Mouse (Mus musculus): ENCODE measurements around the gene Hs6st1. TPM values are rescaled to one million over a fixed set of nuclear protein-coding genes. Genes with fewer than 3 reads are reported as not detected.
A peak's percentile ranks its signal among the peaks of the same experiment; 100 is the strongest.

Hs6st1 gene
- total RNA-seq, 2 experiments from 2014 or later: 18.4 to 22.2 TPM

DNA sequence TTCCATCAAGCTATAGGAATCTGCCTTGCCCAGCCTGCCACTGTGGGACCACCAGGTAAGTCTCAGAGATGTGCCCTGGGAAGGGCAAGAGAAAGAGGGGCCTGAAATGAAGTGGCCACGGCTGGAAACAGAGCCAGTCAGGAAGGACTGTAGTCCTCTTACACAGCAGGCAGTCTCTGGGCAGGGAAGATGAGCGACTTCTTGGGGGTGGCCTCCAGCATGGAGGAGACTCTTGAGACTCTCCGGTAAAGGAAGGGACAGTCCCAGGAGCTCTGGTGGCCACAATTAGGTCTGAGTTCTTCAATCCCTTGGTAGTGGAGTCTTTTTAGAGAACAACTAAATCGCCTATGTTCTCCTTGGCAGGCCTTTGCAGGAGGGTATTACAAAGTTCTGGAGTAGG is 4.0 kb upstream of the Hs6st1 start:
- no peak for DNase-seq
- intact Hi-C loops (cut with DNase I): no loop called here

DNA sequence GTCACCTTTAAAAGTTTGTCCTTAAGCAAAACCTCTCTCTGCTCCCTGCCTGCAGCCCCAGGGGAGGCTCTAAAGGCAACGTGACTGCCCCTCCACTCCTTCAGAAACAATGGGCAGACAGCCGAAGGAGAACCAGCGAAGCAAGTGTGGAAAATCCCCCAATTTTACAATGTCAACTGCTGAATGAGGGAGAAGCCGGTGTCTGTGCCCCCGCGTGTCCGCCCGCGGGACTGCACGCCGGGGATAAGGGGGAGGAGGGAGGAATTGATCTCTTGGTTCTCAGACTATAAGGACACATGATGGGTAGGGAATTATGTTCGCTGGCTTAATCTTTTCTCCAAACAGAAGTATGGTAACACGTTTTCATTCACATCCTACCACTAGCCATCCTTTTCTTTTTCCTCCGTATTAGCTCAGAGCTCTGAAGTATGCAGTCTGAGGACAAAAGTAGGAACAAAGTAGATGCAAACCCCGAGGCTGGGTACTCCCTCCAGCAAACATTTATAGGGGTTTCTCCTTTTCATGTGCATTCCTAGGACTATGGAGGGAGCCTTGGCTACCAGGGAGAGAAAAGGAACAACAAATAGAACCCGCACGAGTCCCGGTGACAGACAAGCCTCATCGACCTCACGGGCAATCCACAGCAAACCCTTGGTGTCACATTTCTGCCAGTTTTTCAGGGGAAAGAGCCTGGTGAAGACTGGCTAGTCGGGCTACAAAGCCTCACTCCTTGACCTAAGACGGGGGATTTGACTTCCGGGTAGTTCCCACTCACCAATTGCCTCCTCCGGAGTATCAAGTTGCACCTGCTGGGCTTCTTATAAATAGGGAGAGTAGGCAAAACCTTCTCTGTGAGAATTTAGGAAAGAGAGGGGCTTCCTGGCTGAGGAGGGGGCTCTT is 3.1 kb upstream of the Hs6st1 start:
- peak; percentile 87 to 89 for DNase-seq

DNA sequence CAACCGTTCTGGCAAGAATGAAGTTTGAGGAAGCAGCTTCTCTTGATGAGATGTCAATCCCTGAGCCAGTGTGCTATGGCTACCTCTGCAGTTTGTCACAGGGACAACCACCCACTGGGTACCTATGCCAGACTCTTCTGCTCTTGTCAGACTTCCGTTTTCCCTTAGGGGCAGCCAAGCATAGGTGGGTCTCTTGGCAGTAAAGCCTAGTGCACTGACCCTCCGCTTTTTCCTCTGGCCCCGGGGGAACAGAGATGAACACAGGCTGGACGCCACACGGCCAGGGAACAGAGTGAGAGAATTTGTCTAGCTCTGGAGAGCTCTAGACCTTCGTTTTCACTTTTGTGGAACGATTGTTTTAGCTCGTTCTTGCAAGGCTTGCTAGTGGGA is 2.4 kb upstream of the Hs6st1 start:
- DNase-seq: no peak
- intact Hi-C loops (cut with DNase I): loop anchor here (5.0 kb wide), 1 partner anchor 177 kb away; the partner anchor contains the start of gene Uggt1

More for the DNA sequence above, 3.1 kb upstream of the Hs6st1 start:
- intact Hi-C loops (cut with DNase I): loop anchor here (5.0 kb wide), 1 partner anchor 177 kb away; the partner anchor contains the start of gene Uggt1

DNA sequence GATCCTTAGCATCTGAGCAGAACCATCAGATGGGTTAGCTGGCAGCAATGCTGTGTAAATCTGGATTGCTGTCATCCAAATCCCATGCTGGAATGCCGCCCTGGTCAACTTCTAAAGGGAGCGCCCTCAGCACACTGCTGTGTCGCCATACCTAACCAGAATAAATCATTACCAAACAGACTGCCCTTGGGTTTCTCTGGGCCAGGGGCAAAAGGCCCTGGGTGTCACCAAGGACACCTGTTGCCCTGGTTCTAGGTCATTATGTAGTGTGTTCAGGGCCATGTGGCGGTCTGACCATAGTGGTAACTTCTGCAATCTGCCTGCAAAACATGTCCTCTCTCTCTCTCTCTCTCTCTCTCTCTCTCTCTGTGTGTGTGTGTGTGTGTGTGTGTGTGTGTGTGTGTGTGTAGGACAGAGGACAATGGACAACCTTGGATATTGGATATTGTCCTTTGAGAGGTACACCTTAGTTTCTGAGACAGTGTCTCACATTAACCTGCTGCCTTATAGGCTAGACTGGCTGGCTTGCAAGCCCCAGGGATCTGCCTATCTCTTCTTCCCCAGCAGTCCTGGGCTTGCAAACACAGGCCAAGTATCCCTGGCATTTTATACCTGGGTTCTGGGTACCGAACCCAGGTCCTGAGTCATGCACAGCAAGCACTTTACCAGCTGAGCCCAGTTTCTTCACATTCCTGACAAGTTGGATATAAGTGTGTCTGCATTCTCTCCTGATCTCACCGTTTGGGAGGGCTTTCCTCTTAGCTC is 1.8 kb upstream of the Hs6st1 start:
- intact Hi-C loops (cut with DNase I): loop anchor here (5.0 kb wide), 1 partner anchor 176 kb away; the partner anchor contains the start of gene Uggt1
- DNase-seq: no peak

DNA sequence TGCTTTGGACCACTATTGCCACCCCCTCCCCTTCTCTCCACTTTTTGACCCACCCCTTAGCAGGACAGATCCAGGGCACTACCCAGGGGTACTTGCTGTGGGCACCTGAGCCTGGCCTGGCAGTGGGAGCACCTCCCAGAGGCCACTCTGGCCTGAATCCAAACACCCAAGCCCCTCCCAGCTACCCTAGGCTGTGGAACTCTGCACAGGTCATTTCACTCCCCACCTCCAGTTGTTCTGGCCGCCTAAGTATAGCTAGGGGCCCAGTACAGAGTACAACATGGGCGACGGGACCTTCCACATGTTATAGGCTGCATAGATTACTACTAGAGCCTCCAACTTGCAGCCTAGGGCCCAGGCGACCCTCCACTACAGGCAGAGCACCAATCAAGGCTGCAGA is 999 bp upstream of the Hs6st1 start:
- intact Hi-C loops (cut with DNase I): loop anchor here (5.0 kb wide), 1 partner anchor 175 kb away; the partner anchor contains the start of gene Uggt1
- no peak for DNase-seq

DNA sequence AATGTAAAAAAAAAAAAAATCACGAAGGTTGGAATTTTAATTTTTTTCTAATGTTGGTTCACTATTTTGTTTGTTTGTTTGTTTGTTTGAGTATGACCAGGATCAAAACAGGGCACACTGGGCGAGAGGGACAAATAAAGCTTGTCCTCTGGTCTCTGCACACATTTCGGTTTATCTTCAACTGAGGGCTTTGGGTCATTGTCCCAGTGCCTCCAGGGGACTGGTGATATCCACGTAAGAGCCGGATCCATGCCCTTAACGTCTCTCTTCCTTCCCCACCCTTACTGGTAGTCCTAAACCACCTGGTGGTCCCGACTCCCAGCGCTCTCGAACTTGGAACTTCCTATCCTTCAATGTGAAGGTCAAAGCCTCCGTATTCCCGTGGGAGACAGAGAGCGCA is 589 bp upstream of the Hs6st1 start:
- no peak for DNase-seq
- intact Hi-C loops (cut with DNase I): loop anchor here (1.0 to 5.0 kb wide), 2 partner anchors 67 to 175 kb away; partner anchors contain the start of gene Uggt1

DNA sequence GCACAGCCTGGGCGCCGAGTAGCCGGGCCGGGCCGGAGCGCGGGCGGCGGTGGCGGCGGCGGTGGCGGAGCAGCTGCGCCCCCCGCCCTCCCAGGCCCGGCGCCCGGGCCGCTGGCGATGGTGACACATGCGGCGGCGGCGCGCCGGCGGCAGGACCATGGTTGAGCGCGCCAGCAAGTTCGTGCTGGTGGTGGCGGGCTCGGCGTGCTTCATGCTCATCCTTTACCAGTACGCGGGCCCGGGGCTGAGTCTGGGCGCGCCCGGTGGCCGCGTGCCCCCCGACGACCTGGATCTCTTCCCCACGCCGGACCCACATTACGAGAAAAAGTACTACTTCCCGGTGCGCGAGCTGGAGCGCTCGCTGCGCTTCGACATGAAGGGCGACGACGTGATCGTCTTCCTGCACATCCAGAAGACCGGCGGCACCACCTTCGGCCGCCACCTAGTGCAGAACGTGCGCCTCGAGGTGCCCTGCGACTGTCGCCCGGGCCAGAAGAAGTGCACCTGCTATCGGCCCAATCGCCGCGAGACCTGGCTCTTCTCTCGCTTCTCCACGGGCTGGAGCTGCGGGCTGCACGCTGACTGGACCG is 426 bp downstream of the Hs6st1 start:
- peak; percentile 30 to 47 for DNase-seq
- intact Hi-C loops (cut with DNase I): loop anchor here (1.0 to 5.0 kb wide), 2 partner anchors 66 to 174 kb away; partner anchors contain the start of gene Uggt1

DNA sequence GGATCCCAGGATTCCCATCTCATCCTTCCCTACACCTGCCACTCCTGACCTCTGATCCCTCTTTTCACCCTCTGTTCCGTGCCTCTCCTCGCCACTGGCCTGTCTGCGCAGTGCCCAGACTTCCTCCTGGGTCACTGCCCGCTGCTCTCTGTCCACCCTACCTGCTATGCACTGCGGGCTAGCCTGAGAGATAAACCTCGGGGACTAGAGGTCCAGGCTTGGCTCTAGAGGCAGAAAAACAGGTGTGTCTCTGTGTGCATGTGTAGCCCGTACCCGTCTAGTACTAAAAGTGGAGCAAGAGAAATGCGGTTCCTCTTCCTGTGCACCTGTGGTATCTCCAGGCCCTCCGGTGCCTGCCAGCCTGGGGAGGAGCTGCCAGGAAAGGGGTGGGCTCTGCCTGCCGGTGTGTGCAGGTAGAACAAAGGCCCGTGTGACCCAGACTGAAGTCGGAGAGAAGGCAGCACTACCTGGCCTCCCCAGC is 1.1 kb downstream of the Hs6st1 start:
- DNase-seq: peak in 1 of 2 experiments; percentile 21
- intact Hi-C loops (cut with DNase I): loop anchor here (5.0 kb wide), 1 partner anchor 173 kb away; the partner anchor contains the start of gene Uggt1

DNA sequence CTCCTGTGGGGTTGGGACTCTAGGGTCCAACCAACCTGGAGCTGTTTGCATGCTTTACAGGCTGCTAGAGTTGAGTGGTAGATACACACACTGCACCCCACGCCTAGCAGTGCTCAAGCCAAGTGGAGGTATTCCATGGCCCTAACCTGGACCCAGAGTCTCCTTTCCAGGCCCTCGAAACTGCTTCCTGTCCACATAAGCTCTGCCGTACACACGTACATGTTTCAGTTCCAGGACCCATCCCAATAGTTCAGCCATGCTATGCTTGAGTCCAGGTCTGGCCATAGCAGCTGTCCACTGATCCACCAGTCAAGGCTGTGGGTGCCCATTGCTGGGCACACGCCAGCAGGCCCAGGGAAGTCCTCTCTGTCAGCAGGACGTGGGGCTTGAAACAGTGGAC is 2.0 kb downstream of the Hs6st1 start:
- peak in 1 of 2 experiments; percentile 13 for DNase-seq
- intact Hi-C loops (cut with DNase I): no loop called here

DNA sequence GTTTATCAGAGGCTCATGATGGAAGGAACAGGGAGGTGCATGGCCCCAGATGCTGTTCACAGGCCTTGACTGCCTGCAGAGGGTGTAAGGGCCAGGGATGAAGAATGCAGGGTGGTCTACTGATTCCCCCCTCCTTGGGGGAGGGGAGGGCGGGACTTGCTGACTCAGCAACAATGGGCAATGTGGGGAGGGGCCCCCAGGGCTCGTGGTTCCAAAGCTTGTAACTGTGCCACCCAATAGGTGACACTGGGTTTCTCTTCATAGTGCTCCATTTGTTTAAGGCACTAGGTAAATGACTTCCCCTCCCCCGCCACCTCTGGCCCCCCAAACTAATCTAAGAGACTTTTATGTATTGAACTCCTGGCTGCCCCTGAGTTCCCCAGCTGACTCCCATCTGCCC is 2.5 kb downstream of the Hs6st1 start:
- DNase-seq: no peak
- intact Hi-C loops (cut with DNase I): no loop called here

DNA sequence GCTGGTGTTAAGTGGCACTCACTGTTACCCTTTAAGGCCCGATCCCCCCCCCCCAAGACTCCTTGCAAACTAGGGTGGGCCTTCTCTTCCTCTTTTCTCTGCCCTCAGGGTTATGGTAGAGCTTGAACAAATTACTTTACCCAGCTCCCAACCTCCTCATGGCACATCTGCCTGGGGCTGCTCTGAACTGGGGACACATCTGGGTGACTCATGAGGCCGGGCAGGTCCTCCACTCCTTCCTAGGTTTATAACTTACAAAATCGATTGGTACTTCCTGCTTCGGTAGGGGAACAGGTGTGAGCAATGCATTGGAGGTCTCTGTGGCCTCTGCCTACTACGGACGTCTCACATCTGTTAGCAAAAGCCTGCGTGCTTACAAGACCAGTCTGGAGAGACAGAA is 3.0 kb downstream of the Hs6st1 start:
- no peak for DNase-seq
- intact Hi-C loops (cut with DNase I): no loop called here

DNA sequence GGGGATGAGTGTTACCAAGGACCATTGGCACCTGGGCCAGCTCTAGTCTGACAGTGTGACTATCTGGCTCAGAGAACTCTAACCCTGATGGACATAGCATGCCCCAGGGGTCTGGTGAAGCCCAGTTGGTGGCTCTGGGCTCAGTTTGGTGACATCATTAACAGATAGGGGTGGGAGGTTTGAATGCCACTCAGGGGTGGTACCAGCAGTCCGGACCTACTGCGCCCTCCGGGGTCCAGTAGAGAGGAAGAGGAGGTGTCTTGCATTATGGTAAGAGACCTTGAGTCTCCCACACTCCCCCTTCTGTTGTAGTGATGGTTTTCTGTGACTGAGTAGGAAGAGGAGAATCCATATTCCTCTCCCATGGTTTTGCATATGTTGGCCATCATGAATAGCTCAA is 3.4 kb downstream of the Hs6st1 start:
- intact Hi-C loops (cut with DNase I): no loop called here
- DNase-seq: no peak

DNA sequence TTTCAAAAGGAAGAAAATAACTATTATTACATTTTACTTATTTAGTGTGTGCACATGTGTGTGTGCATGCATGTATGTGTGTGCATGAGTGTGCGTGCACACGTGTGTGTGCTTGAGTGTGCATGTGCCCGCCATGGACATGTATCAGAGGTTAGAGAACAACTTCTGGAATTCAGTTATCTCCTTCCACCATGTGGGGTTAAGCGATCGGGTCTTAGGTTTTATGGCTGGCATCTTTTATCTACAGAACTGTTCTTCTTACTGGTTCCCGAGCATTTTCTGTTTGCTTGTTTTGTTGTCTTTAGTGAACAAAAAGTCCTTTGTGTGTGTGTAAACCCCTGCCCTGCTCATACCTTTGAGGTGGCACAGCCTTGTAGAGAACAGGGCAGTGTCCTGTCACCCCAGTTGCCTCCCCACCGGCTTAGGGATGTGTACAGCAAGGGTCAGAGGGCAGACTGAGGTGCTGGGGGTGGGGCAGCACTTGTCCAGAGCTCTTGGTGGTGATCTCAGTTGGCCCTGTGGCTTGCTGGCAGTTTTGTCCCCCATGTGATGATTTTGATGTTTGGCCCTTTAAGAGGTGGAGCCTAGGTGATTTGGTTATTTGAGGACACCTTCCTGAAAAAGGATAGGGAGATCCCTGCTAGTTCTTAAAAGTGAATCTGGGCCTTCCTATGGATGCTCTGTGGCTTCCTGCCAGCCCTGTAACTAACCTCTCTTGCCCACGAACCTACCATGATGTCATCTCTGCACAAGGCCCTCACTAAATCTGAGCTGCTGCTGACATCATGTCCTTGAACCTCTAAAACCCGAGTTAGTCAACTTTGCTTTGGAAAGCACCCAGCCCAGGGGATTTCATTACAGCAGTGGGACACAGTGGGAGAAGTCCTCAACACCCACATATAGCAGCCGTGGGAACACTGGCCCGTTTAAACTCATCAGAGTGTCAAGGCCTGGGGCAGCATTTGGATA is 4.7 kb downstream of the Hs6st1 start:
- no peak for DNase-seq
- intact Hi-C loops (cut with DNase I): no loop called here

DNA sequence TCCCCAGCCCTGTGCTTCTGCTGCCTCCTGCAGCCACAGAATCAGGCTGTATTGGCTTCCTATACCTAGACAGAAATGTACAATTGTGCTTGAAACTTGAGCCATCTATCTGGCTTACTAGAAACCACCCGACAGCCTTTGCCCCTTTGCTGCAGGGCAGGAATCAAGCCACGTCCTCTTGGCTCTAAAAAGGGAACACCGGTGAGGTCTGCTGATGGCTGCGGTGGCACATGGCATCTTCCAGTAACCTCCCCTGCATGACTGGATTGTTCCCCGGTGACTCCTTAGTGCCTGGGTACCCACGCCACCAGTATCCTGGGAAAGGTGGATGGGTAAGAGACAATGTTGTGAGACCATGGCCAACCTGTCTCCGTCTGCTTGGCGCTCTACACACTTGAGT is 5.4 kb downstream of the Hs6st1 start:
- DNase-seq: peak in 1 of 2 experiments; percentile 3
- intact Hi-C loops (cut with DNase I): no loop called here

DNA sequence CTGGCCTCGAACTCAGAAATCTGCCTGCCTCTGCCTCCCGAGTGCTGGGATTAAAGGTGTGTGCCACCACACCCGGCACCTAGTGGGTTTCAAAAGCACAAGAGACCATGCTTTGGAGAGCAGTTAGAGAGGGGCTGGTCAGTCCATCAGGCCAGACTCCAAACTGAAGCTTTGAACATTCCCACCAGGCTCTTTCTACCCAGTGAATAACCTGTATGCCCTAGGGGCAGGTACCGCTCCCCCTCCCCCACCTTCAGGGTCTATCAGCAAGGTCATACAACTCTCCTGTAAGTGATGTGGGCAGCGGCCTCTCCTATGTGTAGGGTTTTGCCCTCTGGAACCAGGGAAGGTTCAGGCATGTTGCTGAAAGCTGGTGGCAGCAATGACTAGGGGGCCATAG is 6.0 kb downstream of the Hs6st1 start:
- DNase-seq: peak in 1 of 2 experiments; percentile 3
- intact Hi-C loops (cut with DNase I): no loop called here

DNA sequence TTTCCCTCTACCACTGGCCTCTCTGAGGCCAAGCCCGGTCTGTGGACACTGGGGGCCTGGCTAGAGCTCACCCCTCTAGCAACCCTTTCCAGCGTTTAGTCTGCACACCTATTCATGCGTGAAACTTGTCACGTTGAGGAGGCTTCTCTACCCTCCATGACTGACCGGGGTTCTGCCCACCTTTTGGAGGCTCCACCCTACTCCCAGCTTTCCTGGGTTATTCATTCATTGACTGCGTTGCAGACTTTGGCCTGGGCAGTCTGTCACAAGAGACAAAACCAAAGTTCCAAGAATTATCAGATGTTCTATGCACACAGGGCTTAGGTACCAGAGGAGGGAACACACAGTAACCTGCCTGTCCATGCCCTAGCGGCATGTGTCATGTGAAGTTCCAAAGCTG is 6.8 kb downstream of the Hs6st1 start:
- intact Hi-C loops (cut with DNase I): no loop called here
- DNase-seq: no peak

DNA sequence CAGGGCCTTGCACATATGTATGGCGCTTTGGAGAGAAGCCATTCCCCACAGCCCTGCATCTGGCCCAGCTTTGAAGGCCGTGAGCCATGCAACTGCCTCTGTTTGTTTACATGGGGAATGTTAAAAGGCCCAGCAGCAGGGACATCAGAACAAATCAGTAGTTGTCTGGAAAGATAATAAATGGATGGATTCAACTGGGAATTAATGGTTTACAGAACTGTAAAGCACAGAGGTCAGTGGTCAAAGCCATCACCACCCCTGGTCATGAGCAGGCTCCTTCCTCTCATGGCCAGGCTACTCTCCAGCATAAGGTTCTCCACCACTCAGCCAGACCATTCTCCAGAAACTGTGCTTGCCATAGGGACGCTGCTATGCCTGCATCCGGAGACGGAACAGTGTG is 7.5 kb downstream of the Hs6st1 start:
- DNase-seq: no peak
- intact Hi-C loops (cut with DNase I): no loop called here

DNA sequence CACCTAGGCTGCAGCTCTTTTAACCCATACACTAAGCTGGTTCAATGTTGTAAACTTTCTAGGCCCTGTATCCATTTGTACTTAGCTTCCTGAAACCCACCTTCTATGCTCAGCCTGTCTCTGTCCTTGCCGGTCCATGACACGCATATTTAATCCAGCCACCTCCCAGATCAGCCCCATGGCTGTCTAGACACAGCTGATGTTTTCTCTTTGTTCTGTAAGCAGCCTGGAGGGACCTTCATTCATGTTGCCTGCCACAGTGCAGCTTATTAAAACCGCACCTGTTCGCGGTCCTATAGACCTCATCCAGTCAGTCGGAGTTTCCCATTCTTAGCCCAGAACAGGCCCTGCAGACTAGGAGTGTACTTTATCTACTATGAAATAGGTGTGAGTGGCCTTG is 8.9 kb downstream of the Hs6st1 start:
- intact Hi-C loops (cut with DNase I): no loop called here
- DNase-seq: no peak

DNA sequence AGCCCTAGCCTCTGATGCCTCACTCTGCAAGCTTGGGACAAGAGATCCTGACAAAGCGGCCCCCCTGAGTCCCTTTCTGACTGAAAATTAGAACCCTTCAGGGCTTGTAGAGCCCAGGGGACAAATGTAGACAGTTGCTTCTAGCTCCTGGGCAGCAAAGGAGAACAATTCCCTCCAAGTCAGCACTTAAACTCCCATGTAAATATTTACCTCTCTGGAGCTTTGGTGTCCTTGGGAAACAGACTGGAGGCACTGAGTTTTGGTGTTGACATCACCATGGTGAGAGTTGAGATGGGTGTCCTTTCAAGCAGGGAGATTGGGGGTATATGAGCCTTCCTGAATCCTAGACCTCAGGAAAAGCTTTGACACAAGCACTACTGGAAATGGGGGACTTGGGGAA is 10.1 kb downstream of the Hs6st1 start:
- intact Hi-C loops (cut with DNase I): no loop called here
- DNase-seq: no peak

Data from gastrocnemius, postnatal 36 days (tissue).